8 mouse cellular contexts compared by ENCODE assay signal in the genomic region with DNA sequence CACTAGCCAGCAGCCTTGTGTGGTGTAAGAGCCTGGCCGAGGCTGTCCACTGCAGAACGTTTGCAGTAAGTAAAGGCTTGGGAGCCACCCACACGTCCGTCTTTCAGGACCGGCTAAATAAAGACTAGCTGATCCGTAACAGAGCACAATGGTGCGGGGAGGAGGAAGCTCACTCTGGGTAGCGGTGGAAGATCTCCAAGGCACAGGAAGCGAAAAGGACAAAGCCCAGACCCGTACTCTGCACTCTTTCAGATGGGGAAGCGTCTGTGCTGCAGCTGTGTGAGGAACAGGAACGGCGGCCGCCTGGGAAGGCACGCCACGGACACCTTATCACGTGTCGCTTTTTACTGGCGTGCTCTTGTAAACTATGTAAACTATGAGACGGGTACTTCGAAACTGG. TPM values are rescaled to one million over a fixed set of nuclear protein-coding genes. Genes with fewer than 3 reads are reported as not detected.
DNase-seq lines count a peak whose midpoint lies in the region; ATAC-seq and TF ChIP-seq lines count a peak whose summit lies in the region.

No protein-coding gene starts in this region.

- H3K4me1 ChIP-seq in hindbrain, postnatal 0 days (ENCODE audit: insufficient read depth, low read length) = peaks cover 25% of the 10 kb centered on the region
- H3K4me1 ChIP-seq in liver, embryonic 12.5 days = peaks cover 54% of the 10 kb centered on the region
- H3K4me1 ChIP-seq in midbrain, postnatal 0 days (ENCODE audit: insufficient read depth, low read length) = 0 out of 2 replicates have a peak, but pooled peaks cover 7% of the 10 kb centered on the region

- H3K9me3 ChIP-seq in hindbrain, postnatal 0 days (ENCODE audit: low read length) = no peaks in the 10 kb centered on the region
- no peaks in the 10 kb centered on the region for H3K9me3 ChIP-seq in liver, embryonic 12.5 days (replicated peaks)
- no peaks in the 10 kb centered on the region for H3K9me3 ChIP-seq in midbrain, postnatal 0 days (ENCODE audit: low read length)

- H3K36me3 ChIP-seq in hindbrain, postnatal 0 days (ENCODE audit: insufficient read depth, low read length) = peaks cover 28% of the 10 kb centered on the region
- peaks cover 61% of the 10 kb centered on the region for H3K36me3 ChIP-seq in liver, embryonic 12.5 days
- peaks cover 53% of the 10 kb centered on the region for H3K36me3 ChIP-seq in midbrain, postnatal 0 days (ENCODE audit: insufficient read depth, low read length)

- TF ChIP-seq CTCF in hindbrain, postnatal 0 days (IDR thresholded peaks at IDR 0.05; ENCODE audit: low read depth) = no peak
- TF ChIP-seq CTCF in midbrain, postnatal 0 days (IDR thresholded peaks at IDR 0.05) = no peak

- no peak overlapping the region for H3K4me2 ChIP-seq in hindbrain, postnatal 0 days (ENCODE audit: low read depth, low read length)
- peak overlapping the region; percentile 45 for H3K4me2 ChIP-seq in liver, embryonic 12.5 days
- no peak overlapping the region for H3K4me2 ChIP-seq in midbrain, postnatal 0 days (ENCODE audit: low read depth, low read length, poor library complexity, severe bottlenecking)

- H3K9ac ChIP-seq in hindbrain, postnatal 0 days (replicated peaks; ENCODE audit: low read length) = no peak overlapping the region
- H3K9ac ChIP-seq in liver, embryonic 12.5 days = 0 out of 2 replicates have a peak overlapping the region, but pooled peaks have one; percentile 32
- no peak overlapping the region for H3K9ac ChIP-seq in midbrain, postnatal 0 days (replicated peaks; ENCODE audit: low read length, poor library complexity, severe bottlenecking)

- no peak for DNase-seq in frontal cortex, postnatal 10 days (ENCODE audit: low spot score in 2 of 2)
- DNase-seq in frontal cortex, postnatal 36 days (ENCODE audit: low spot score in 2 of 2) = peak; percentile 55 to 60
- DNase-seq in hindbrain, postnatal 0 days (ENCODE audit: low spot score) = peak; percentile 45
- DNase-seq in midbrain, postnatal 0 days (ENCODE audit: low spot score) = no peak
- no peak for DNase-seq in adrenal gland, postnatal 25 days

- no peak overlapping the region for H3K27ac ChIP-seq in hindbrain, postnatal 0 days
- peak overlapping the region; percentile 80 for H3K27ac ChIP-seq in liver, embryonic 12.5 days
- 0 out of 2 replicates have a peak overlapping the region, but pooled peaks have one; percentile 14 for H3K27ac ChIP-seq in midbrain, postnatal 0 days (ENCODE audit: low read depth, low read length)

- WGBS in hindbrain, postnatal 0 days = 25% methylated on average over 21 of the region's 21 CpGs
- WGBS in liver, embryonic 12.5 days (ENCODE audit: insufficient replicate concordance) = 17% methylated on average over 21 of the region's 21 CpGs
- 31% methylated on average over 21 of the region's 21 CpGs for WGBS in midbrain, postnatal 0 days

- H3K4me3 ChIP-seq in hindbrain, postnatal 0 days (ENCODE audit: low read length) = no peak overlapping the region
- peak overlapping the region; percentile 15; the same call in 1 of the 2 replicates for H3K4me3 ChIP-seq in liver, embryonic 12.5 days
- H3K4me3 ChIP-seq in midbrain, postnatal 0 days (ENCODE audit: low read depth, low read length) = no peak overlapping the region

- no peaks in the 10 kb centered on the region for H3K27me3 ChIP-seq in hindbrain, postnatal 0 days (ENCODE audit: insufficient read depth, low read length)
- no peaks in the 10 kb centered on the region for H3K27me3 ChIP-seq in liver, embryonic 12.5 days (replicated peaks)
- H3K27me3 ChIP-seq in midbrain, postnatal 0 days (ENCODE audit: insufficient read depth, low read length) = no peaks in the 10 kb centered on the region

- ATAC-seq in frontal cortex, adult (ENCODE audit: low TSS enrichment) = peak; percentile 58
- no peak for ATAC-seq in hindbrain, postnatal 0 days
- ATAC-seq in liver, embryonic 12.5 days = no peak
- ATAC-seq in midbrain, postnatal 0 days (ENCODE audit: low FRiP score) = no peak; the same call in 1 of the 2 replicates
- no peak for ATAC-seq in activated CD4-positive, CD25-positive, alpha-beta regulatory T cell, adult 4 months

RNA-seq across cellular contexts. Expression of gene Csnk1e, which starts 22.5 kb away (rescaled TPM):
- total RNA-seq in hindbrain, postnatal 0 days (2014; rRNA removed) = 323 and 374 TPM in 2 replicates
- polyA plus RNA-seq in hindbrain, postnatal 0 days (2015; fragmentation: Nextera tagmentation; extraction: Ambion mirVana) = 158 and 178 TPM in 2 replicates
- polyA plus RNA-seq in liver, embryonic 12.5 days (2016; fragmentation: Nextera tagmentation; extraction: Ambion mirVana) = 24.1 and 24.7 TPM in 2 replicates
- 378 and 384 TPM in 2 replicates for total RNA-seq in midbrain, postnatal 0 days (2014; rRNA removed)
- 153 and 195 TPM in 2 replicates for polyA plus RNA-seq in midbrain, postnatal 0 days (2015; fragmentation: Nextera tagmentation; extraction: Ambion mirVana)
- 92.0 and 115 TPM in 2 replicates for total RNA-seq in adrenal gland, postnatal 25 days (2021)
- 1 to 10 TPM; 5.5 to 5.6 TPM for polyA plus RNA-seq in activated CD4-positive, CD25-positive, alpha-beta regulatory T cell, adult 4 months (2017; shearing (Covaris generic))

RNA-seq across cellular contexts. Expression of gene Tmem184b, which starts 29.5 kb away (rescaled TPM):
- 72.4 and 113 TPM in 2 replicates for total RNA-seq in hindbrain, postnatal 0 days (2014; rRNA removed)
- polyA plus RNA-seq in hindbrain, postnatal 0 days (2015; fragmentation: Nextera tagmentation; extraction: Ambion mirVana) = 26.6 and 31.6 TPM in 2 replicates
- polyA plus RNA-seq in liver, embryonic 12.5 days (2016; fragmentation: Nextera tagmentation; extraction: Ambion mirVana) = 16.4 and 19.0 TPM in 2 replicates
- total RNA-seq in midbrain, postnatal 0 days (2014; rRNA removed) = 54.9 and 75.7 TPM in 2 replicates
- 30.1 and 33.3 TPM in 2 replicates for polyA plus RNA-seq in midbrain, postnatal 0 days (2015; fragmentation: Nextera tagmentation; extraction: Ambion mirVana)
- total RNA-seq in adrenal gland, postnatal 25 days (2021) = 47.1 and 54.5 TPM in 2 replicates
- polyA plus RNA-seq in activated CD4-positive, CD25-positive, alpha-beta regulatory T cell, adult 4 months (2017; shearing (Covaris generic)) = 10 to 100 TPM in 1 of 2 experiments, 1 to 10 TPM in 1; 9.3 to 18.1 TPM

Comparison
In these comparisons a context has a peak if more than half of its experiments do, and no peak if none do; other contexts are left out.
1. DNase-seq: peak in frontal cortex, postnatal 36 days (2 of 2) and hindbrain, postnatal 0 days (single experiment); none in frontal cortex, postnatal 10 days (0 of 2), midbrain, postnatal 0 days (single experiment) and adrenal gland, postnatal 25 days (single experiment).